Mouse (Mus musculus) ES-Bruce4 (cell line): ENCODE measurements at regions not wholly inside any gene's neighbourhood (a gene's known extent, or its start where the extent isn't known, plus 50 kb on each side); places are given as distances from the start of the nearest gene placed in this dataset.

Experiments used
- H3K27ac ChIP-seq: 2 replicates; pipeline ENCODE4 v1.5.1; 2012; ENCODE audit warnings: low read length, inconsistent platforms; ENCODE audit not compliant: insufficient read depth
- H3K27me3 ChIP-seq: 2 replicates; pipeline ENCODE4 v1.6.1; 2012; ENCODE audit warnings: mild to moderate bottlenecking, low read length, inconsistent platforms; ENCODE audit not compliant: control insufficient read depth, poor library complexity, insufficient read depth, severe bottlenecking
- H3K36me3 ChIP-seq: 2 replicates; pipeline ENCODE4 v1.6.1; 2012; ENCODE audit warnings: inconsistent platforms, mild to moderate bottlenecking, low read length, moderate library complexity; ENCODE audit not compliant: control insufficient read depth, poor library complexity, insufficient read depth, severe bottlenecking
- H3K4me1 ChIP-seq: one replicate; pipeline ENCODE4 v1.8.1; 2011; ENCODE audit warnings: low read length; ENCODE audit not compliant: control insufficient read depth, insufficient read depth
- H3K4me3 ChIP-seq: 2 replicates; pipeline ENCODE4 v1.5.1; 2011; ENCODE audit warnings: low read depth, mild to moderate bottlenecking, low read length
- H3K9ac ChIP-seq: 2 replicates; pipeline ENCODE4 v1.6.1; 2012; ENCODE audit warnings: low read depth, mild to moderate bottlenecking, inconsistent platforms; ENCODE audit not compliant: poor library complexity, severe bottlenecking
- H3K9me3 ChIP-seq: replicated peaks from 2 replicates; pipeline ENCODE4 v1.6.1; 2012; ENCODE audit warnings: mild to moderate bottlenecking, low read length, inconsistent platforms; ENCODE audit not compliant: control insufficient read depth, poor library complexity, insufficient read depth, severe bottlenecking
- CTCF ChIP-seq: IDR thresholded peaks from one replicate; pipeline ENCODE4 v1.8.1; 2011; ENCODE audit warnings: low read depth, low read length
- EP300 ChIP-seq: IDR thresholded peaks from 2 replicates; pipeline ENCODE4 v1.6.1; 2011; ENCODE audit warnings: low read depth, low read length; ENCODE audit not compliant: insufficient read depth
- POLR2A ChIP-seq: IDR thresholded peaks from one replicate; pipeline ENCODE4 v1.8.1; 2011; ENCODE audit warnings: low read length; ENCODE audit not compliant: insufficient read depth

- Histone ChIP-seq H3K9me3 (peaks cover 13% of the 10 kb centered on the region), H3K4me1 (no peaks in the 10 kb centered on the region), H3K36me3 (no peaks in the 10 kb centered on the region), H3K9ac (no peak overlapping the region), H3K27ac (no peak overlapping the region), H3K27me3 (no peaks in the 10 kb centered on the region), H3K4me3 (no peak overlapping the region)
- TF ChIP-seq CTCF (no peak), POLR2A (no peak), EP300 (no peak)
These were observed 111.3 kb upstream of the Vrk1 start for GRCm38 (mm10) chr12:105898580-105899293.

GRCm38 (mm10) chr12:105899294-105899909 is 110.6 kb upstream of the Vrk1 start:
- Histone ChIP-seq H3K9me3 (peaks cover 13% of the 10 kb centered on the region), H3K27ac (no peak overlapping the region), H3K36me3 (no peaks in the 10 kb centered on the region), H3K27me3 (no peaks in the 10 kb centered on the region), H3K4me1 (no peaks in the 10 kb centered on the region), H3K9ac (no peak overlapping the region), H3K4me3 (no peak overlapping the region)
- TF ChIP-seq CTCF (no peak), POLR2A (no peak), EP300 (no peak)

GRCm38 (mm10) chr12:105900479-105900878 is 109.5 kb upstream of the Vrk1 start:
- no peak overlapping the region for H3K27ac ChIP-seq
- H3K27me3 ChIP-seq = no peaks in the 10 kb centered on the region
- no peak overlapping the region for H3K4me3 ChIP-seq
- peaks cover 13% of the 10 kb centered on the region for H3K9me3 ChIP-seq
- TF ChIP-seq CTCF (no peak), EP300 (no peak), POLR2A (no peak)
- no peaks in the 10 kb centered on the region for H3K4me1 ChIP-seq
- H3K36me3 ChIP-seq = no peaks in the 10 kb centered on the region
- no peak overlapping the region for H3K9ac ChIP-seq

DNA sequence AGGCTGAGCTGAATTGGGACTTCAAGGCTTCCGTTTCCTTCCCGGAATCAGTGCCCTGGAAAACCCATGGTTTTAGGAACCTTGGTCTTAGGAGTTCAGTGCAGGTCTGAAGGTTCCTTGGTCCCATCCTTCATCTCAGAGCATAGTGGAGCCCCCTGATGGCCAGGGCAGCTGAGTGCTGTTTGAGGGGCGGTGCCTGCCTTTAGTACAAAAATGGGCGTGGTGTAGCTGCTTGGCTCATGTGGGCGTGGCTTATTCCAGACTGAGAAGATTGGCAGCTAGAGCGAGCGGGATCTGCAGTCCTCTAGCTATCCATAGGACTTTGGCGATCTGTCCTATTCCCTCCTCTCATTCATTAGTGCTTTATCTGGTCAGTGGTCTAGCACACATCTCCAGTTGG is 107.0 kb upstream of the Vrk1 start:
- Histone ChIP-seq H3K36me3 (no peaks in the 10 kb centered on the region), H3K27ac (no peak overlapping the region), H3K27me3 (no peaks in the 10 kb centered on the region), H3K9ac (no peak overlapping the region), H3K4me1 (no peaks in the 10 kb centered on the region), H3K4me3 (no peak overlapping the region), H3K9me3 (peaks cover 5% of the 10 kb centered on the region)
- TF ChIP-seq CTCF = peak; percentile 64
- TF ChIP-seq EP300 = no peak
- TF ChIP-seq POLR2A = no peak

- Histone ChIP-seq H3K27me3 (no peaks in the 10 kb centered on the region), H3K4me1 (no peaks in the 10 kb centered on the region), H3K27ac (no peak overlapping the region), H3K36me3 (no peaks in the 10 kb centered on the region), H3K9ac (no peak overlapping the region), H3K4me3 (no peak overlapping the region), H3K9me3 (no peaks in the 10 kb centered on the region)
- no peak for TF ChIP-seq POLR2A
- TF ChIP-seq CTCF = no peak
- TF ChIP-seq EP300 = no peak
These were observed 103.4 kb upstream of the Vrk1 start for GRCm38 (mm10) chr12:105906584-105906983.

DNA sequence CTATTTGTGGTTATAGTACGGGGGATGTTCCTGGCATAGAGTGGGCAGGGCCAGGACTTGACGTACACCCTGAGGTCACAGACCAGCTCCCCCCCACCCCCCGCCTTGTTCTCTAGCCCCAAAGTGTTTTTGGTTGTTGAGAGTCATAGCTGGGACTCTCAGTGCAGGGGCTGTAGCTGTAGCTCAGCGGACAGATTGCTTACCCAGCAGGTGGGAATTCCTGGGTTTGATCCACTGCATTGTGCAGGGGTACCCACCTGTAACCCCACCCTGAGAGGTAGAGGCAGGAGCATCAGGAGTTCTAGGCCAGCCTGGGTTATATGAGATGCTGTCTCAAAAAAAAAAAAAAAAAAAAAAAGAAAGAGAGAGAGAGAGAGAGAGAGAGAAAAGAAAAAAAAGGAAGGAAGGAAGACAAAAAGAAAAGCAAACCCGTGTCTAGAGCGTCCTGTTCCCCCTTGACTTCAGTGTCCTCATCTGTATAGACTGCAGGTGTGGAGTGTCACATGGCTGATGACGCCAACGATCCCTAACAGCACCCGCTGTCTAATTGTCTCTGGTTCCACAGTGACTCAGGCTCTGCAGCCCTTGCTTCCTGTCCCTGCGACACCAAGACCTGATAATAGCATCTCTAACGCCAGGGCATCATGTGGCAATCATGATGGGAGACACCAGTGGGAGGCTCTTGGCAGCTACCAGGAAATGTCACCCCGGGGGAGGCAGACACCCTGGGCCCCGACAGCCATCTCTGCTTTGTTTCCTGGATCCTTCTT is 102.0 kb upstream of the Vrk1 start:
- Histone ChIP-seq H3K36me3 (no peaks in the 10 kb centered on the region), H3K9ac (no peak overlapping the region), H3K27ac (no peak overlapping the region), H3K4me1 (no peaks in the 10 kb centered on the region), H3K9me3 (no peaks in the 10 kb centered on the region), H3K4me3 (no peak overlapping the region), H3K27me3 (no peaks in the 10 kb centered on the region)
- TF ChIP-seq EP300 (no peak), POLR2A (no peak), CTCF (no peak)
